Mouse (Mus musculus): ENCODE measurements around the gene Zfp282. TPM values are rescaled to one million over a fixed set of nuclear protein-coding genes. Genes with fewer than 3 reads are reported as not detected.
A peak's percentile ranks its signal among the peaks of the same experiment; 100 is the strongest.

Gene Zfp282
- polyA plus RNA-seq, 1 experiment from 2014 or later = 16.3 TPM

DNA sequence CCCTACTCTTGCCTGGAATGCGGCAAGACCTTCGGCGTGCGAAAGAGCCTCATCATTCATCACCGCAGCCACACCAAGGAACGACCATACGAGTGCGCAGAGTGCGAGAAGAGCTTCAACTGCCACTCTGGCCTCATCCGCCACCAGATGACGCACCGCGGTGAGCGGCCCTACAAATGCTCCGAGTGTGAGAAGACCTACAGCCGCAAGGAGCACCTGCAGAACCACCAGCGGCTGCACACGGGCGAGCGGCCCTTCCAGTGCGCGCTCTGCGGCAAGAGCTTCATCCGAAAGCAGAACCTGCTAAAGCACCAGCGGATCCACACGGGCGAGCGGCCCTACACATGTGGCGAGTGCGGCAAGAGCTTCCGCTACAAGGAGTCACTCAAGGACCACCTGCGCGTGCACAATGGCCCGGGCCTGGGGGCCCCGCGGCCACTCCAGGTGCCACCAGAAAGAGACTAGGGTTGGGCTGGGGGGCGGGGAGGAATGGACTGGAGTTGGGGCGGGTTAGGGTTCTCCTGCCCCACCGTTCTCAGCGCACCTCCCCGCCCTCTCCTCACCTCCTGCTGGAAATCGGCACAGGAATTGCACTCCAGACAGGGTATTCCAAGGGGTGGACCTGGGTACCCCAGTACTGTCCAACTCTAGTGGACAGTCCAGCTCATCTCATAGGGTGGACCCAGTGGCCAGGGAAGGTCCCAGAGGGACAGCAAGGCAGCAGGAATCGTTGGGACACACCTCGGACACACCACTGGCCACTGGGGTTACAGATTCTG lies 28.1 kb downstream of the Zfp282 start:
- no peak for DNase-seq (ENCODE audit: low spot score)
- peaks cover 86% of the 10 kb centered on the region for H3K36me3 ChIP-seq
- no peaks in the 10 kb centered on the region; the same call in 1 of the 2 replicates for H3K9me3 ChIP-seq (replicated peaks)
- peaks cover 43% of the 10 kb centered on the region for H3K27me3 ChIP-seq (ENCODE audit: low read depth, poor library complexity, severe bottlenecking)
- H3K4me3 ChIP-seq = peak overlapping the region; percentile 29; the same call in 1 of the 2 replicates
- no peak overlapping the region for H3K27ac ChIP-seq (replicated peaks)
- H3K4me1 ChIP-seq = peaks cover 7% of the 10 kb centered on the region
- WGBS = 46% methylated on average over 44 of the region's 44 CpGs

DNA sequence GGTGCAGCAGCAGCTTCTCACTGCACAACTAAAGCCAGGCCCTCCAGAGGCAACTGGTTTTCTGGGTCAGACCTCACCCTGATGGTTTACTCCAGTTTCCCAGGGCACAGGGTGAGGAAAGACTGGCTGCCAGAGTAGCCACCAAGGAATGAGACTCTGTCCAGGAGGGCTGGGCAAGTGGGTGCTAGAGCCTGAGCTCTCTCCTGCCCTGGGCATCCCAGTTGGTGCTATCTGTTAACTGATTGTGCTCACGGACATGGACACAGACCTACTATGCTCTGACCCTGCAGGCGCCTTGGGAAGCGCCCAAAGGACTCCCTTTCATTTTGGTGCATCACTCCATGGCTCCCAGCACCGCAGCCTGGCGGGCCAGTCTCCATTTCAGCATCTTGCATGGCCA lies 29.3 kb downstream of the Zfp282 start:
- H3K36me3 ChIP-seq = peaks cover 73% of the 10 kb centered on the region
- H3K4me1 ChIP-seq = peaks cover 7% of the 10 kb centered on the region
- H3K4me3 ChIP-seq = no peak overlapping the region
- peaks cover 43% of the 10 kb centered on the region for H3K27me3 ChIP-seq (ENCODE audit: low read depth, poor library complexity, severe bottlenecking)
- H3K27ac ChIP-seq (replicated peaks) = no peak overlapping the region
- WGBS = 90% methylated on average over 5 of the region's 5 CpGs
- no peaks in the 10 kb centered on the region; the same call in 1 of the 2 replicates for H3K9me3 ChIP-seq (replicated peaks)
- DNase-seq (ENCODE audit: low spot score) = no peak

DNA sequence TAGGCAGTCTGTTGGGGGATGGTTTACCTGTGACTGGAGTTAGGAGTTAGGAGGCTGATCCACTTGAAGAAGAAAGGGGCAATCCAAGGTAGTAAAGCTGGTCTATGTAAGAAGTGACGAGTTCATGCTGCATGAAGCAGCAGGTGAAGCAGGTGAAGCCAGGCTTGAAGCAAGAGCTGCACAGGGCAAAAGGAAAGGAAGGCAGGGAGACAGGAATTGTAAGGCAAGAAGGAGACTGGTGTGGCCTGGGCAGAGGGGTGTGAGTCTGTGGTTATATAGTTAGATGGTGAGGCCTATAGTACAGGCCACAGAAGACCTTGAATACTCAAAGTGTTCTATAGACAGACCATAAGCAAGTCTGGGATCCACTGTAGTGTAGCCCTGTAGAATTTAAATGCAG lies 32.0 kb downstream of the Zfp282 start:
- 71% methylated on average over 1 of the region's 1 CpGs for WGBS
- H3K4me3 ChIP-seq = no peak overlapping the region
- no peaks in the 10 kb centered on the region; the same call in 1 of the 2 replicates for H3K9me3 ChIP-seq (replicated peaks)
- peaks cover 47% of the 10 kb centered on the region for H3K36me3 ChIP-seq
- peaks cover 7% of the 10 kb centered on the region for H3K4me1 ChIP-seq
- H3K27me3 ChIP-seq (ENCODE audit: low read depth, poor library complexity, severe bottlenecking) = peaks cover 21% of the 10 kb centered on the region
- DNase-seq (ENCODE audit: low spot score) = no peak
- H3K27ac ChIP-seq (replicated peaks) = no peak overlapping the region

DNA sequence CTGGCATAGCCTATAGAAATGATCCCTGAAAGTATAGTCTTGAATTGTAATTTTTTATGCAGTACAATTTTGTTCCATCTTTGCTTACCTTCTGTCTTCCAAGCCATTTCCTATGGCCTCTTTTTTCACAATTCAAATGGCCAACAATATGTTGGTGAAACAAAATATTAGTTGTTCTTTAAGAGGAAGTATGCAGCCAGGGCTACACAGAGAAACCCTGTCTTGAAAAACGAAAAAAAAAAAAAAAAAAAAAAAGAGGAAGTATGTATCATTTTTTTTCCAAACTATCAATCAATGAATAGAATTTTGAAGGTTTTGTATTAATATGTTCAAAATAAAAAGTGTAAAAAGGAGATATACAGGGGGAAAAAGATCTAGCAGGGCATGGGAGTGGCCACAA lies 34.6 kb downstream of the Zfp282 start:
- Histone ChIP-seq H3K4me3 (no peak overlapping the region), H3K27ac (replicated peaks) (no peak overlapping the region), H3K36me3 (peaks cover 20% of the 10 kb centered on the region), H3K9me3 (replicated peaks) (no peaks in the 10 kb centered on the region), H3K27me3 (ENCODE audit: low read depth, poor library complexity, severe bottlenecking) (no peaks in the 10 kb centered on the region), H3K4me1 (no peaks in the 10 kb centered on the region)
- 69% methylated on average over 1 of the region's 1 CpGs for WGBS
- DNase-seq (ENCODE audit: low spot score) = no peak

DNA sequence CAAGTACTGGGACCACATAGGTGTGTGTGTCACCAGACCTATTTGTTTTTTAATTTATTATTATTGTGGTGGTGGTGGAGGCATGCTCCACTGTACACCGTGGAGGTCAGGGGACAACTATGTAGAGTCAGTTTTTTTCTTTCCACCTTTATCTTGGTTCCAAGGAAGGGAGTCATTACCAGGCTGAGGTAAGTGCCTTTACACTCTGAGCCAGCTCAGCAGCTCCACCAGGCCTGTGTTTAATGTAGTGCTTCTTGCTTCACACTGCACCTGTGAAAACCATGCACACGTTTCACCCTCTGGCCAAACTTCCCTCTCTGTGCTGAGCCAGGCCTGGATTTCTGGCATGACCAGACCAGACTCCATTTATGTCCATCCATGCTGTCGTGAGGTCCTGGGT lies 36.0 kb downstream of the Zfp282 start:
- no peak for DNase-seq (ENCODE audit: low spot score)
- no peaks in the 10 kb centered on the region for H3K27me3 ChIP-seq (ENCODE audit: low read depth, poor library complexity, severe bottlenecking)
- no peak overlapping the region for H3K27ac ChIP-seq (replicated peaks)
- H3K4me1 ChIP-seq = no peaks in the 10 kb centered on the region
- no peak overlapping the region for H3K4me3 ChIP-seq
- 68% methylated on average over 3 of the region's 3 CpGs for WGBS
- peaks cover 7% of the 10 kb centered on the region; the same call in 1 of the 2 replicates for H3K36me3 ChIP-seq
- H3K9me3 ChIP-seq (replicated peaks) = no peaks in the 10 kb centered on the region

DNA sequence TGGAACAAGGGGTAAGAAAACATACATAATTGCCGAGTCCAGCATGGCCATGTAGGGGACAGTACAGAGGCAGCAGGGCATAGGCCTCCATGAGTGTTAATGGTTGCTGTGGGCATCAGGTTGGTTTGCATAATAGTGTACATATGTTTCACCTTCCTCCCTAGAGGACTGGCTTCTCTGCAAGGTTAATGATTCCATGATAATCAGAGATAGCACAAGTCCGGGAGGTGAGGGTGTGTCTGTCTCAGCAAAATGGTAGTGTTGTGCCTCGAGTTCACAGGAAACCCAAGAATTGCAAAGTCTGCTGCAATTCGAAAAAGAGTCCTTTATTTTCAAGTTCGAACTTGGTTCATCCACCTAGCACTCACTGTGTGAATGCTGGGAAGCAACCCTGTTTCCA lies 40.0 kb downstream of the Zfp282 start:
- Histone ChIP-seq H3K27me3 (ENCODE audit: low read depth, poor library complexity, severe bottlenecking) (no peaks in the 10 kb centered on the region), H3K27ac (replicated peaks) (no peak overlapping the region), H3K4me3 (no peak overlapping the region), H3K36me3 (no peaks in the 10 kb centered on the region), H3K4me1 (peaks cover 11% of the 10 kb centered on the region), H3K9me3 (replicated peaks) (no peaks in the 10 kb centered on the region)
- DNase-seq (ENCODE audit: low spot score) = no peak
- WGBS = 85% methylated on average over 5 of the region's 5 CpGs

DNA sequence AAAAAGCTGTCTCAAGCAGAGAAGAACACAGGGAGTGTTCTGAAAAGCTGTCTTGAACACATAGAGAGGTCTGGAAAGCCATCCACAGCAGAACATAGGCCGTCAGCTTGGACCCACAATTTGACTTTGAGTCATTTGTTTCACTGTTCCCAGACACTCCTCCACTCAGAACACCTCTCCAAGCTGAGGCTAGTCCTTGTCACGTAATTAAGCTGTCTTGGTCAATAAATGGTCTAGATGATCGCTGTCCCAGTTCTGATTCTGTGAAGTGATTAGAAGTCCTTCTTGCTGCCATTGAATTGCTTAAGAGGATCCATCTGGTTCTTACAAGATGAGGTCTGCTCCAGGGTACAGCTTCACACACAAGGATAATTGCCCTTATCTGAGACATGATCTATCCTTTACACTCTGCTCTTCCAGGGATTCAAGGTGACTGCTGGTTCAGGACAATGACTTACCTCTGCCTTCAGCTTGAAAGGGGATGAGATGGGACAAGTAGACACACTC lies 41.8 kb downstream of the Zfp282 start:
- no peak for DNase-seq (ENCODE audit: low spot score)
- WGBS = 80% methylated on average over 3 of the region's 3 CpGs
- no peak overlapping the region for H3K4me3 ChIP-seq
- no peaks in the 10 kb centered on the region for H3K9me3 ChIP-seq (replicated peaks)
- H3K4me1 ChIP-seq = peaks cover 15% of the 10 kb centered on the region
- no peak overlapping the region for H3K27ac ChIP-seq (replicated peaks)
- H3K27me3 ChIP-seq (ENCODE audit: low read depth, poor library complexity, severe bottlenecking) = no peaks in the 10 kb centered on the region
- H3K36me3 ChIP-seq = peaks cover 4% of the 10 kb centered on the region; the same call in 1 of the 2 replicates

DNA sequence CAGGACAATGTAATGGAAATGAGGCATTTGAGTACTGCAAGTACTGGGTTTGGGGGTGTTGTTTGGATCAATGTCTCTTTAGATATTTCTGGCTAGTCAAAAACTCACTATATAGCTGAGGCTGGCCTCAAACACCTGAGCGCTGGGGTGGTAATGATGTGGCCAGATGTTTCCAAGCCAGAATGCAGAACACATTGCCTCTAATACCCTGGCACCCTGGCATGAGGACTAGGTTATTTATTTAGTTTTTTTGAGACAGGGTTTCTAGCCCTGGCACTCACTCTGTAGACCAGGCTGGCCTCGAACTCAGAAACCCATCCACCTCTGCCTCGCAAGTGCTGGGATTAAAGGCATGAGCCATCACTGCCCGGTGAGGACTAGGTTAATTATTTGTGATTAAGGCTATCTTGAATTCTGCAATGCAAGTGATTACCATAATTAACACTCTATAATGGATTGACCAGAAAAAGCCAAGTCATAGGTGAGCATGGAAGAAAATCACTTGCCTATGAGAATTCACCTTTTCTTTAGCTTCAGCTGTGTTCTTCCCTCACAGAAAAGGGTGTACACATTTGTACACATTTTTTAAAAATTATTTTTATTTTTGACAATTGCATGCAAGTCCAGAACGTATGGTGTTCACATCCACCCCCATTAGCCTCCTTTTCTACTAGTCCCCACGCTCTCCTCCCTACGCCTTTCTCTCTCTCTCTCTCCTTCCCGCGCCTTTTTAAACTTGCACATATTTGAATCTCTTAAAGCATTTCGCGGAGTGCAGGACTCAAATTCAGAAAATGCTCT lies 42.8 kb downstream of the Zfp282 start:
- no peak for DNase-seq (ENCODE audit: low spot score)
- Histone ChIP-seq H3K27me3 (ENCODE audit: low read depth, poor library complexity, severe bottlenecking) (no peaks in the 10 kb centered on the region), H3K9me3 (replicated peaks) (no peaks in the 10 kb centered on the region), H3K4me3 (peak overlapping the region; percentile 89), H3K27ac (replicated peaks) (peak overlapping the region; percentile 96), H3K4me1 (peaks cover 15% of the 10 kb centered on the region), H3K36me3 (peaks cover 4% of the 10 kb centered on the region; the same call in 1 of the 2 replicates)
- WGBS = 28% methylated on average over 11 of the region's 11 CpGs

DNA sequence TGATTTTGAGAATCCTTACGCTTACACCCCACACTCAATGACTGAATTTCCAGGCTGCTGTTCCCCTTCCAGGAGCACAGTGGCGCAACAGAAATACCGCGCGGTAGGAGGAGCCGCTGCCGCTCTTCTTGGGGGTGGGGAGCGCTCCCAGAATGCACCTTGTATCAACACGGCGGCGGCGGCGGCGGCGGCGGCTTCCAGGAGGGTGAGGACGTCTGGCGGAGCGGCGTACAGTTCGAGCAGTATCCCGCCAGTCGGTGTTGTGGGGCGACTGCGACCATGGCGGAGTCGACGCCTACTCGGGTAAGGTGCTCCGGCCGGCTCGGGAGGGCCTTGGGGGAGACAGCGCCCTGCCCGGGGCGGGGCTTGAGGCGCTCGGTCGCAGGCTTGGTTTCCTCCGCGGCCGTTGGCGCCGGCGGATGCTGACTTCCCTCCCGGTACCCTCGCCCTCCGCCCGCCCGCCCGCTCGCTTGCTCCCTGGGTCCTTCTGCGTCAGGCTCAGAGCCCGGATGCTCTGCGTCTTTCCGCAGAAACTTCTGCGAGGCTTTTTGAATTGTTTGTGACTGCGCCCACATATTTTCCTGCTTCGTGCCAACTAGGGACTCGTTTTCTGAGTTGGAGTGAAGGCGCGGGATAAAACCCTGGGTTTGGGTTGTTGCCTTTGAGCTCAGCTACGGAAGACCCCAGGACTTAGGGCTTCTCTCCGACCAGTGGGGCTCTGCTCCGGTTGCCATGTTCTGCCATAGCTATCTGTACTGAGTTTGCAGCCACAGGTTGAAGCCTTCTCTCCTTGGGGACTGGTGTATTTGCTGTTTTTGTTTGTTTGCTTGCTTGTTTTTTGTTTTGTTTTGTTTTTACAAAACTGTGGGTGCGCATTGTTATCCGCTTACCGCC lies 43.7 kb downstream of the Zfp282 start, which contains the start of gene Zfp212:
Gene Zfp212, plus strand, starts transcription at position 30 of the 894 bp plus-strand sequence.
- WGBS = under 1% methylated on average over 67 of the region's 67 CpGs

DNA sequence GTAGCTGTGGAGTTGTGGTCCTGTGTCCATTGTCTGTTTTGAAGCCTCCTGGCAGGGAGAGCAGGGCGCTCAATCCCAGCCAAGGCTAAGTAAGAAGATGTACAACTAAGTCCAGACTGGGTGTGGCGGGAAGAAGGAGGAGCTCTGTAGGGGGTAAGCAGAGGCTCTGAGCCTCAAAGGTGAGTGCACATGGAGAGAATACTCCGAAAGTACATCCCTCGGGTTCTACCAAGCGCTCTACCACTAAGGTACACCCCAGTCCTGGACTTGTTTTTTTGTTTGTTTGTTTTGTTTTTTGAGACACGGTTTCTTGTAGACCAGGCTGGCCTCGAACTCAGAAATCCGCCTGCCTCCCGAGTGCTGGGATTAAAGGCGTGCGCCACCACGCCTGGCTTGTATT lies 65.5 kb downstream of the Zfp282 start:
- Histone ChIP-seq H3K27me3 (ENCODE audit: low read depth, poor library complexity, severe bottlenecking) (peaks cover 14% of the 10 kb centered on the region; the same call in 1 of the 2 replicates), H3K9me3 (replicated peaks) (0 out of 2 replicates have a peak, but pooled peaks cover 5% of the 10 kb centered on the region), H3K36me3 (peaks cover 20% of the 10 kb centered on the region), H3K27ac (replicated peaks) (peak overlapping the region; percentile 89; the same call in 1 of the 2 replicates), H3K4me1 (peaks cover 11% of the 10 kb centered on the region), H3K4me3 (peak overlapping the region; percentile 58)
- DNase-seq (ENCODE audit: low spot score) = no peak
- WGBS = 51% methylated on average over 12 of the region's 12 CpGs

More for the DNA sequence above, 43.7 kb downstream of the Zfp282 start, which contains the start of gene Zfp212:
- Histone ChIP-seq H3K4me3 (peak within 1 kb of the TSS; percentile 89), H3K27ac (replicated peaks) (peak within 1 kb of the TSS; percentile 96), H3K27me3 (ENCODE audit: low read depth, poor library complexity, severe bottlenecking) (no peaks in the 10 kb centered on the region), H3K36me3 (peaks cover 4% of the 10 kb centered on the region; the same call in 1 of the 2 replicates), H3K4me1 (peaks cover 15% of the 10 kb centered on the region), H3K9me3 (replicated peaks) (no peaks in the 10 kb centered on the region)
- peak; percentile 92 for DNase-seq (ENCODE audit: low spot score)

DNA sequence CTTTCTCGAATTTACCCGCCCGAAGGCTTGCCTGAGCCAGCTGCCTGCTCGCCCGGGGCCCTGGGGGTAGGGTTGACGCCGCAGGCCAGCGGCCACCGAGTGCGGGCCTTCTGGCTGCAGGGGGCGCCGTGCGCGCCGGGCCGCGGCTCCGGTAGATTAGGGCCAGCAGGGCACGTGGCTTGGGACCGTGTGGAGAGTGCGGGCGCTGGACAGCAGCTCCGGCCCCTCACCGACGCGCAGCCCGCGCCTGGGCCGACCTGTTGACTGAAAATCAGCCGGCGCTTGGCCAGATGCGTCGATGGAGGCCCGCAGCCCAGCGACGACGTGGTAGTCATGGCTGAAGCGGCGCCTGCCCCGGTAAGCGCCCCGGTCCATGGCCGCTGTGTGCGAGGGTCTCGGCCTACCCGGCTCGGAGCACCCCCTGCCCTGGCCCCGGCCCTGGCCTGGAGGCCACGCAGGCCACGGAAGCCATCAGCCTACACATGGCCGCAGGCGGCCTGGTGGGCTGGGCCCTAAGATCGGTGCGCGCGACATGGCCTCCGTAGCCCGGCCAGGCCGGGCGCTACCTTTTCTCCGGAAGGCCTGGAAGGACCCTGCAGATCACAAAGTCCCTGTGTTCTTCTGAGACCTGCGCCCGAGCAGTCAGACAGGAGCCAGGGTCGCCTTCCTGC lies 66.2 kb downstream of the Zfp282 start:
- H3K27ac ChIP-seq (replicated peaks) = peak overlapping the region; percentile 89
- H3K4me3 ChIP-seq = peak overlapping the region; percentile 58
- H3K9me3 ChIP-seq (replicated peaks) = 0 out of 2 replicates have a peak, but pooled peaks cover 5% of the 10 kb centered on the region
- peaks cover 20% of the 10 kb centered on the region for H3K36me3 ChIP-seq
- peaks cover 11% of the 10 kb centered on the region for H3K4me1 ChIP-seq
- H3K27me3 ChIP-seq (ENCODE audit: low read depth, poor library complexity, severe bottlenecking) = peaks cover 14% of the 10 kb centered on the region; the same call in 1 of the 2 replicates
- DNase-seq (ENCODE audit: low spot score) = peak; percentile 85
- WGBS = 7% methylated on average over 64 of the region's 64 CpGs

Data from midbrain, embryonic 10.5 days (tissue).